Mouse (Mus musculus): ENCODE data around the gene Kifc1. TPM values are rescaled to one million over a fixed set of nuclear protein-coding genes. Genes with fewer than 3 reads are reported as not detected.

Gene Kifc1
- 2.2 and 2.3 TPM in 2 replicates for polyA plus RNA-seq (2012; rRNA removed)

- Histone ChIP-seq H3K27me3 (ENCODE audit: control insufficient read depth, insufficient read depth, low read length) (no peaks in the 10 kb centered on the region), H3K4me3 (replicated peaks; ENCODE audit: insufficient read depth, low read depth, low read length) (peak within 1 kb of the TSS; percentile 94), H3K27ac (ENCODE audit: insufficient read depth, low read length) (no peak within 1 kb of the TSS), H3K4me1 (ENCODE audit: control insufficient read depth, insufficient read depth, low read length) (no peaks in the 10 kb centered on the region)
- DNase-seq: peak; percentile 99 to 100
- TF ChIP-seq POLR2A (IDR thresholded peaks at IDR 0.05; ENCODE audit: borderline replicate concordance, insufficient read depth, low read length) (no peak), CTCF (IDR thresholded peaks at IDR 0.05; ENCODE audit: borderline replicate concordance, insufficient read depth, low read depth, low read length) (peak; percentile 92)
- under 1% methylated on average over 49 of the region's 49 CpGs for WGBS
These were observed at the start of gene Kifc1 for GRCm38 (mm10) chr17:33890533-33891059. Gene Kifc1, minus strand, starts transcription at chr17:33890661.

- peak overlapping the region; percentile 7 for H3K4me3 ChIP-seq (replicated peaks; ENCODE audit: insufficient read depth, low read depth, low read length)
- 83% methylated on average over 11 of the region's 11 CpGs for WGBS
- no peak for DNase-seq
These were observed 48.3 kb upstream of the Kifc1 start for GRCm38 (mm10) chr17:33938783-33939182.

GRCm38 (mm10) chr17:33936993-33937392, 46.5 kb upstream of the Kifc1 start:
- Histone ChIP-seq H3K4me3 (replicated peaks; ENCODE audit: insufficient read depth, low read depth, low read length) (no peak overlapping the region), H3K27me3 (ENCODE audit: control insufficient read depth, insufficient read depth, low read length) (no peaks in the 10 kb centered on the region), H3K27ac (ENCODE audit: insufficient read depth, low read length) (no peak overlapping the region), H3K4me1 (ENCODE audit: control insufficient read depth, insufficient read depth, low read length) (peaks cover 5% of the 10 kb centered on the region; the same call in 1 of the 2 replicates)
- TF ChIP-seq POLR2A (IDR thresholded peaks at IDR 0.05; ENCODE audit: borderline replicate concordance, insufficient read depth, low read length) (no peak), CTCF (IDR thresholded peaks at IDR 0.05; ENCODE audit: borderline replicate concordance, insufficient read depth, low read depth, low read length) (no peak)
- no peak for DNase-seq
- whole genome bisulfite sequencing: 77% methylated on average over 15 of the region's 15 CpGs

More at GRCm38 (mm10) chr17:33938783-33939182, 48.3 kb upstream of the Kifc1 start:
- H3K27me3 ChIP-seq (ENCODE audit: control insufficient read depth, insufficient read depth, low read length): no peaks in the 10 kb centered on the region
- H3K27ac ChIP-seq (ENCODE audit: insufficient read depth, low read length): no peak overlapping the region
- H3K4me1 ChIP-seq (ENCODE audit: control insufficient read depth, insufficient read depth, low read length): peaks cover 5% of the 10 kb centered on the region; the same call in 1 of the 2 replicates
- no peak for TF ChIP-seq CTCF (IDR thresholded peaks at IDR 0.05; ENCODE audit: borderline replicate concordance, insufficient read depth, low read depth, low read length)
- TF ChIP-seq POLR2A (IDR thresholded peaks at IDR 0.05; ENCODE audit: borderline replicate concordance, insufficient read depth, low read length): no peak

GRCm38 (mm10) chr17:33935422-33936055, 45.1 kb upstream of the Kifc1 start:
- Histone ChIP-seq H3K27ac (ENCODE audit: insufficient read depth, low read length) (no peak overlapping the region), H3K4me1 (ENCODE audit: control insufficient read depth, insufficient read depth, low read length) (peaks cover 5% of the 10 kb centered on the region; the same call in 1 of the 2 replicates), H3K4me3 (replicated peaks; ENCODE audit: insufficient read depth, low read depth, low read length) (no peak overlapping the region), H3K27me3 (ENCODE audit: control insufficient read depth, insufficient read depth, low read length) (no peaks in the 10 kb centered on the region)
- TF ChIP-seq POLR2A (IDR thresholded peaks at IDR 0.05; ENCODE audit: borderline replicate concordance, insufficient read depth, low read length) (no peak), CTCF (IDR thresholded peaks at IDR 0.05; ENCODE audit: borderline replicate concordance, insufficient read depth, low read depth, low read length) (no peak)
- WGBS: 83% methylated on average over 21 of the region's 21 CpGs
- DNase-seq: no peak

DNA sequence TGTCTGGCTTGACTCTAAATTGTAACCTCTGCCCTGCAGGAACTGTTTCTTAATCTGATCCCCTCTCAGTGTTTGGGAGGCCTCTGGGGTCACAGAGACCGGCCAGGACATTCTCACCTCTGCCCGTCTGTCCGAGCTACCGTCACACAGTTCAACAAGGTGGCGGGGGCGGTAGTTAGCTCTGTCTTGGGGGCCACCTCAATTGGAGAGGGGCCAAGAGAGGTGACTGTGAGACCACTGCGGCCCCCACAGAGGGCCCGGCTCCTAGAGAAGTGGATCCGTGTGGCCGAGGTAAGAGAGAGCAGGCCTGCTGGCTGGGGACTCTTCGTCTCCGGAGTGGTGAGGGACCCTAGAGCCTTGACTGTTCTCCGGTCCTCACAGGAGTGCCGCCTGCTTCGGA, 42.5 kb upstream of the Kifc1 start:
- no peak overlapping the region for H3K27ac ChIP-seq (ENCODE audit: insufficient read depth, low read length)
- H3K4me1 ChIP-seq (ENCODE audit: control insufficient read depth, insufficient read depth, low read length): peaks cover 5% of the 10 kb centered on the region; the same call in 1 of the 2 replicates
- DNase-seq: no peak
- no peaks in the 10 kb centered on the region for H3K27me3 ChIP-seq (ENCODE audit: control insufficient read depth, insufficient read depth, low read length)
- no peak for TF ChIP-seq CTCF (IDR thresholded peaks at IDR 0.05; ENCODE audit: borderline replicate concordance, insufficient read depth, low read depth, low read length)
- TF ChIP-seq POLR2A (IDR thresholded peaks at IDR 0.05; ENCODE audit: borderline replicate concordance, insufficient read depth, low read length): no peak
- WGBS: 91% methylated on average over 15 of the region's 15 CpGs
- no peak overlapping the region for H3K4me3 ChIP-seq (replicated peaks; ENCODE audit: insufficient read depth, low read depth, low read length)

DNA sequence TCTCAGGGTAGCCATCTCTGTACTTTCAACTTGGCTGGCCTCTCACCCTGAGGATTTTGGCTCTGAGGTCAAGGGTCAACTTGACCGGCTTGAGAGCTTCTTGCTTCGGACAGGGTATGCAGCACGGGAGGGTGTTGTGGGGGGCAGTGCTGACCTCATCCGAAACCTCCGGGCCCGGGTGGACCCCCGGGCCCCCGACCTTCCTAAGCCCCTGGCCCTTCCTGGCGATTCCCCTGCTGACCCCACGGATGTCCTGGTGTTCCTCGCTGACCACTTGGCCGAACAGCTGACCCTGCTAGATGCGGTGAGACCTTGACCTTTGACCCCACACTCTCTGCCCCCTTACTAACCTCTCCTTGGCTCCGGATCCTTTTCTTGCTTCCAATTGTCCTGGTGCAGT, 42.0 kb upstream of the Kifc1 start:
- Histone ChIP-seq H3K27me3 (ENCODE audit: control insufficient read depth, insufficient read depth, low read length) (no peaks in the 10 kb centered on the region), H3K4me1 (ENCODE audit: control insufficient read depth, insufficient read depth, low read length) (peaks cover 5% of the 10 kb centered on the region; the same call in 1 of the 2 replicates), H3K4me3 (replicated peaks; ENCODE audit: insufficient read depth, low read depth, low read length) (no peak overlapping the region), H3K27ac (ENCODE audit: insufficient read depth, low read length) (no peak overlapping the region)
- TF ChIP-seq POLR2A (IDR thresholded peaks at IDR 0.05; ENCODE audit: borderline replicate concordance, insufficient read depth, low read length) (no peak), CTCF (IDR thresholded peaks at IDR 0.05; ENCODE audit: borderline replicate concordance, insufficient read depth, low read depth, low read length) (no peak)
- no peak for DNase-seq
- 79% methylated on average over 14 of the region's 14 CpGs for WGBS

DNA sequence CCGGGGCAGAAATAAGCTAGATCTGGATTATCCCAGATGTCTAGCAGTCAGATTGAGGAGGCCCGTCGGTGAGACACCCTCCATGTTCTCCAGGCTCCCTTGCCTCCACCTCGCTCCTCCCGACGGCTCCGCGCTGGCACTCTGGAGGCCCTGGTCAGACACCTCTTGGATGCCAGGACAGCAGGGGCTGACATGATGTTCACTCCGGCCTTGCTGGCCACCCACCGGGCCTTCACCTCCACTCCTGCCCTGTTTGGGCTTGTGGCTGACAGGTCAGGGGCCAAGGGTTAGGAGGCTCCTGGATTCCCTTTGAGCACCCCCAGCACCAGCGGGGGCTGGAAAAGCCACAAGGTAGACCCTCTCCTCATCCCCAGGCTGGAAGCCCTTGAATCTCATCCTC, 41.5 kb upstream of the Kifc1 start:
- no peak overlapping the region for H3K27ac ChIP-seq (ENCODE audit: insufficient read depth, low read length)
- H3K4me1 ChIP-seq (ENCODE audit: control insufficient read depth, insufficient read depth, low read length): peaks cover 5% of the 10 kb centered on the region; the same call in 1 of the 2 replicates
- H3K4me3 ChIP-seq (replicated peaks; ENCODE audit: insufficient read depth, low read depth, low read length): no peak overlapping the region
- WGBS: 83% methylated on average over 11 of the region's 11 CpGs
- DNase-seq: no peak
- no peaks in the 10 kb centered on the region for H3K27me3 ChIP-seq (ENCODE audit: control insufficient read depth, insufficient read depth, low read length)
- TF ChIP-seq CTCF (IDR thresholded peaks at IDR 0.05; ENCODE audit: borderline replicate concordance, insufficient read depth, low read depth, low read length): no peak
- no peak for TF ChIP-seq POLR2A (IDR thresholded peaks at IDR 0.05; ENCODE audit: borderline replicate concordance, insufficient read depth, low read length)

Data from cerebellum, adult 2 months (tissue).